Mouse (Mus musculus): ENCODE results near the gene Mrps35. TPM values are rescaled to one million over a fixed set of nuclear protein-coding genes. Genes with fewer than 3 reads are reported as not detected.

Mrps35 gene
- total RNA-seq, 1 experiment from 2014 or later = 66.5 TPM

DNA sequence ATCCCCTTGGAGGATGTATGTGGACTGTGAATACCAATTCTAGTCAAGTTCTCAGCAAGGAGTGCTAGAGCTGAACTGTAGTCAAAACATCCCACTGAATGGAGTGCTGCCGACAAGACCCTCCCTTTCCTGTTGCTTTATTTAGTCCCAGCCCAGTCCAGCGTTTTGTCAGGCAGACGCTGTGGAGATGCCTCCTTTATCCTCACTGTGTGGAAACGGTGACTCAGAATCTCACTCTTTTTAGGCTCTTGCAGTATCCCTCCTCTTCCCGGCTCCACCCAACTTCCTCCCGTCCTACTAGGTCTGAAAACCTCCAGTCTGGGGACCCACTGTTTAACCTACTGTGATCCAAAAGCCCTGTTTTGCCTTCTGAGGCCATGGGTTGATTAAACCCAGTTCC, 78.8 kb downstream of the Mrps35 start:
- ATAC-seq (replicated peaks; ENCODE audit: low read depth, poor library complexity, severe bottlenecking) = no peak

Other genes with a start within 250 kb of the Mrps35 start
- not detected in 2 replicates for gene Arntl2, start 246.7 kb upstream of the Mrps35 start, total RNA-seq (2017)
- not detected in 2 replicates for gene Smco2, start 192.7 kb upstream of the Mrps35 start, total RNA-seq (2017)
- gene Ppfibp1, start 154.3 kb upstream of the Mrps35 start, total RNA-seq (2017) = 12.2 and 14.4 TPM in 2 replicates
- gene 1700034J05Rik, start 88.3 kb upstream of the Mrps35 start, total RNA-seq (2017) = not detected in 2 replicates
- gene Rep15, start 10.2 kb upstream of the Mrps35 start, total RNA-seq (2017) = not detected in 2 replicates
- not detected in 2 replicates for gene Mansc4, start 44.3 kb downstream of the Mrps35 start, total RNA-seq (2017)
- 7.8 and 9.9 TPM in 2 replicates for gene Klhl42, start 48.6 kb downstream of the Mrps35 start, total RNA-seq (2017)
- not detected in 2 replicates for gene Pthlh, start 221.4 kb downstream of the Mrps35 start, total RNA-seq (2017)